ENCODE assay signal across 13 mouse cellular contexts in the genomic region with DNA sequence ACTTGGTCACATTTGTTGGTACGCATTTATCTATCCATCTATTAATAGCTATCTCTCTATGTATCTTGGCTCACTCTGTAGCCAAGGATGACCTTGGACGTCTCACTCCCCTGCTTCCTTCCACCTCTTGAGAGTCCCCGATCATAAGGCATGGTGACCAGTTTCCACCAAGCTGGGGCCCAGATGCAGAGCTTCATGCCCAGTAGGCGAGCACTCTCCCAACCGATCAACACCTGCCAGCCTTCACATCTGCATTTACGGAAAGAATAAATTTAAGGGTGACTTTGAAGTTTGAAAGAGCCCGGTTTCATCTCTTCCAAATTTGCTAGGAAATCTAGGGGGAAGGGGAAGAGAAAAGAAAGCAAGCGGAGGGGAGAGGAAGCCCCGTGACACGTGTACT.
A peak's percentile ranks its signal among the peaks of the same experiment; 100 is the strongest.
DNase-seq lines count a peak whose midpoint lies in the region; ATAC-seq lines count a peak whose summit lies in the region.
"Had no signal": no experiment of that assay in that cellular context is flagged by ENCODE, and none has a peak within 500 bp of the region (broad histone marks: within the 10 kb centered on the region; RNA-seq: fewer than 3 reads in every experiment).

No protein-coding gene starts in this region.

- no peak for DNase-seq in hindbrain, embryonic 14.5 days (ENCODE audit: low spot score)
- DNase-seq in ZHBTc4 (ENCODE audit: low read depth, low spot score), result peak; percentile 18
- DNase-seq in frontal cortex, postnatal 10 days (ENCODE audit: low spot score in 2 of 2), result no peak
- no peak for DNase-seq in forebrain, embryonic 11.5 days (ENCODE audit: low spot score)
- DNase-seq: gastrocnemius, postnatal 36 days; layer of hippocampus, adult 9-11 months; right cerebral cortex, postnatal 25 days; thymus, adult 2 months had no signal

- peaks cover 3% of the 10 kb centered on the region; the same call in 1 of the 2 replicates for H3K27me3 ChIP-seq in hindbrain, embryonic 16.5 days (replicated peaks; ENCODE audit: control insufficient read depth, insufficient read depth, low read length)
- no peaks in the 10 kb centered on the region; the same call in 1 of the 2 replicates for H3K27me3 ChIP-seq in hindbrain, embryonic 14.5 days (ENCODE audit: control insufficient read depth, insufficient read depth, low read length)
- H3K27me3 ChIP-seq in limb, embryonic 13.5 days, result peaks cover 8% of the 10 kb centered on the region
- H3K27me3 ChIP-seq in forebrain, embryonic 11.5 days (ENCODE audit: control insufficient read depth, insufficient read depth, low read length), result peaks cover 12% of the 10 kb centered on the region; the same call in 1 of the 2 replicates

- peak overlapping the region; percentile 35; the same call in 1 of the 2 replicates for H3K4me2 ChIP-seq in hindbrain, embryonic 16.5 days (ENCODE audit: low read length)
- H3K4me2 ChIP-seq in hindbrain, embryonic 14.5 days (replicated peaks), result no peak overlapping the region
- H3K4me2 ChIP-seq in limb, embryonic 13.5 days (replicated peaks), result peak overlapping the region; percentile 49
- H3K4me2 ChIP-seq in forebrain, embryonic 11.5 days (ENCODE audit: low read depth, low read length, severe bottlenecking), result no peak overlapping the region
- H3K4me2 ChIP-seq: midbrain, embryonic 12.5 days had no signal

- H3K27ac ChIP-seq in hindbrain, embryonic 16.5 days (ENCODE audit: low read depth, low read length), result no peak overlapping the region
- H3K27ac ChIP-seq in hindbrain, embryonic 14.5 days, result no peak overlapping the region
- peak overlapping the region; percentile 95 for H3K27ac ChIP-seq in brown adipose tissue, adult 24 weeks (replicated peaks; ENCODE audit: low read depth, low read length)
- no peak overlapping the region for H3K27ac ChIP-seq in limb, embryonic 13.5 days
- no peak overlapping the region for H3K27ac ChIP-seq in forebrain, embryonic 11.5 days (ENCODE audit: low read depth, low read length)
- H3K27ac ChIP-seq: midbrain, embryonic 12.5 days had no signal

- no peaks in the 10 kb centered on the region for H3K9me3 ChIP-seq in hindbrain, embryonic 16.5 days (ENCODE audit: control insufficient read depth, low read length)
- no peaks in the 10 kb centered on the region for H3K9me3 ChIP-seq in hindbrain, embryonic 14.5 days (ENCODE audit: control insufficient read depth, low read length)
- H3K9me3 ChIP-seq in limb, embryonic 13.5 days, result no peaks in the 10 kb centered on the region
- no peaks in the 10 kb centered on the region; the same call in 1 of the 2 replicates for H3K9me3 ChIP-seq in forebrain, embryonic 11.5 days (ENCODE audit: control insufficient read depth, low read length)
- H3K9me3 ChIP-seq: midbrain, embryonic 12.5 days had no signal

- H3K9ac ChIP-seq in hindbrain, embryonic 16.5 days (ENCODE audit: low read depth, low read length), result no peak overlapping the region
- no peak overlapping the region for H3K9ac ChIP-seq in hindbrain, embryonic 14.5 days
- no peak overlapping the region for H3K9ac ChIP-seq in limb, embryonic 13.5 days
- H3K9ac ChIP-seq in forebrain, embryonic 11.5 days (ENCODE audit: low read length), result no peak overlapping the region
- H3K9ac ChIP-seq: midbrain, embryonic 12.5 days had no signal

- 46% methylated on average over 10 of the region's 10 CpGs for WGBS in hindbrain, embryonic 16.5 days
- WGBS in hindbrain, embryonic 14.5 days, result 45% methylated on average over 10 of the region's 10 CpGs
- WGBS in limb, embryonic 13.5 days, result 39% methylated on average over 10 of the region's 10 CpGs
- 38% methylated on average over 10 of the region's 10 CpGs for WGBS in forebrain, embryonic 11.5 days

- H3K36me3 ChIP-seq in hindbrain, embryonic 16.5 days (ENCODE audit: control insufficient read depth, insufficient read depth, low read length), result no peaks in the 10 kb centered on the region
- H3K36me3 ChIP-seq in hindbrain, embryonic 14.5 days (replicated peaks; ENCODE audit: control insufficient read depth, insufficient read depth), result no peaks in the 10 kb centered on the region
- H3K36me3 ChIP-seq in limb, embryonic 13.5 days, result no peaks in the 10 kb centered on the region
- no peaks in the 10 kb centered on the region for H3K36me3 ChIP-seq in forebrain, embryonic 11.5 days (ENCODE audit: control insufficient read depth, insufficient read depth, low read length)
- H3K36me3 ChIP-seq: midbrain, embryonic 12.5 days had no signal

- no peak overlapping the region for H3K4me3 ChIP-seq in hindbrain, embryonic 16.5 days (ENCODE audit: low read length)
- H3K4me3 ChIP-seq in hindbrain, embryonic 14.5 days (replicated peaks; ENCODE audit: low read length), result no peak overlapping the region
- no peak overlapping the region for H3K4me3 ChIP-seq in brown adipose tissue, adult 24 weeks (ENCODE audit: insufficient read depth, low read depth, low read length)
- H3K4me3 ChIP-seq in limb, embryonic 13.5 days, result peak overlapping the region; percentile 14; the same call in 1 of the 2 replicates
- no peak overlapping the region for H3K4me3 ChIP-seq in forebrain, embryonic 11.5 days (ENCODE audit: low read depth, low read length)
- H3K4me3 ChIP-seq: midbrain, embryonic 12.5 days had no signal

- no peaks in the 10 kb centered on the region for H3K4me1 ChIP-seq in hindbrain, embryonic 16.5 days (ENCODE audit: control insufficient read depth, insufficient read depth, low read depth, low read length)
- H3K4me1 ChIP-seq in hindbrain, embryonic 14.5 days (replicated peaks; ENCODE audit: control insufficient read depth, insufficient read depth, low read length), result no peaks in the 10 kb centered on the region; the same call in 1 of the 2 replicates
- H3K4me1 ChIP-seq in brown adipose tissue, adult 24 weeks (ENCODE audit: control insufficient read depth, insufficient read depth, insufficient read length, low read length), result peaks cover 21% of the 10 kb centered on the region
- H3K4me1 ChIP-seq in limb, embryonic 13.5 days, result peaks cover 7% of the 10 kb centered on the region; the same call in 1 of the 2 replicates
- no peaks in the 10 kb centered on the region for H3K4me1 ChIP-seq in forebrain, embryonic 11.5 days (replicated peaks; ENCODE audit: control insufficient read depth, insufficient read depth, low read length)

- ATAC-seq in hindbrain, embryonic 16.5 days, result no peak
- no peak for ATAC-seq in hindbrain, embryonic 14.5 days (ENCODE audit: low FRiP score)
- no peak for ATAC-seq in limb, embryonic 13.5 days (ENCODE audit: low FRiP score, low read depth)
- ATAC-seq in forebrain, embryonic 11.5 days (replicated peaks; ENCODE audit: low FRiP score), result no peak
- ATAC-seq: forebrain, embryonic 14.5 days had no signal

Comparison
In these comparisons a context has a peak if more than half of its experiments do, and no peak if none do; other contexts are left out.
1. H3K4me2 ChIP-seq: peak in hindbrain, embryonic 16.5 days (single experiment) and limb, embryonic 13.5 days (single experiment); none in hindbrain, embryonic 14.5 days (single experiment) and forebrain, embryonic 11.5 days (single experiment).